Mouse (Mus musculus): ENCODE data around the gene Chrna10. TPM values are rescaled to one million over a fixed set of nuclear protein-coding genes. Genes with fewer than 3 reads are reported as not detected.

The Chrna10 gene
- polyA plus RNA-seq, 1 experiment from 2014 or later = not detected

DNA sequence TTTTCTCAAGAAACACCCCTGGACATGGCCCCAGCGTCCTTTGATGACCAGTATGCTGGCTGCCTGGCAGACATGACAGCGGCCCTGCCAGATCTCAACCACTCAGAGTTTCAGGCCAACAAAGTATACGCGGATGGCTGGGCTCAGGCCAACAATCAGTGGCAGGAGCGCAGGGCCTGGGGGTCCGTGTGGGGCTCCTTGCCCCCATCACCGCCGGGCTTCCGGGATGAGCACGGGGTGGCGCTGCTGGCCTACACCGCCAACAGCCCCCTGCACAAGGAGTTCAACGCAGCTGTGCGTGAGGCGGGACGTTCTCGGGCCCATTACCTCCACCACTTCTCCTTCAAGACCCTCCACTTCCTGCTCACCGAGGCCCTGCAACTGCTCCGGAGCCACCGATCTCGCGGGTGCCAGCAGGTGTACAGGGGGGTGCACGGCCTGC, 9.9 kb downstream of the Chrna10 start:
- Histone ChIP-seq H3K9me3 (replicated peaks) (no peaks in the 10 kb centered on the region), H3K4me2 (peak overlapping the region; percentile 82), H3K27me3 (replicated peaks) (no peaks in the 10 kb centered on the region), H3K9ac (peak overlapping the region; percentile 69), H3K4me3 (peak overlapping the region; percentile 45), H3K27ac (ENCODE audit: poor library complexity, severe bottlenecking) (no peak overlapping the region), H3K4me1 (replicated peaks) (peaks cover 25% of the 10 kb centered on the region), H3K36me3 (no peaks in the 10 kb centered on the region)
- WGBS = 7% methylated on average over 23 of the region's 23 CpGs
- peak; percentile 23; the same call in 1 of the 2 replicates for ATAC-seq (ENCODE audit: insufficient number of reproducible peaks, low FRiP score)

GRCm38 (mm10) chr7:102104126-102104525, 12.5 kb downstream of the Chrna10 start:
- WGBS = 60% methylated on average over 5 of the region's 5 CpGs
- no peak for ATAC-seq (ENCODE audit: insufficient number of reproducible peaks, low FRiP score)
- Histone ChIP-seq H3K9me3 (replicated peaks) (no peaks in the 10 kb centered on the region), H3K4me3 (no peak overlapping the region), H3K9ac (no peak overlapping the region), H3K4me1 (replicated peaks) (peaks cover 49% of the 10 kb centered on the region), H3K27ac (ENCODE audit: poor library complexity, severe bottlenecking) (no peak overlapping the region), H3K27me3 (replicated peaks) (no peaks in the 10 kb centered on the region), H3K4me2 (no peak overlapping the region), H3K36me3 (no peaks in the 10 kb centered on the region)

DNA sequence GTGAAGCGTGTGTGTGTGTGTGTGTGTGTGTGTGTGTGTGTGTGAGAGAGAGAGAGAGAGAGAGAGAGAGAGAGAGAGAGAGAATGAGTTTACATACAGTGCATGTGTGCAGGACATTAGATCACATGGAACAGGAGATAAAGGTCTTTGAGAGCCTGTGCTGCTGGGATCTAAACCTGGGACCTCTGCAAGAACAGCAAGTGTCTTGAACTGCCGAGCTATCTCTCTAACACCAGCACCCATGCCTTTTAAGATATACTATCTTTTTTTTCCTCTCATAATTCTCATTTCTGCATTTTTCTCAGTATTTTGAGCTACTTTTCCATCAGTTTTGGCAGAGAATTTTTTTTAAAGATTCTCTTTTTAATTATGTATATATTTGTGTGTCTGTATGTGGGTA, 13.1 kb downstream of the Chrna10 start:
- WGBS = 50% methylated on average over 2 of the region's 2 CpGs
- no peaks in the 10 kb centered on the region for H3K9me3 ChIP-seq (replicated peaks)

DNA sequence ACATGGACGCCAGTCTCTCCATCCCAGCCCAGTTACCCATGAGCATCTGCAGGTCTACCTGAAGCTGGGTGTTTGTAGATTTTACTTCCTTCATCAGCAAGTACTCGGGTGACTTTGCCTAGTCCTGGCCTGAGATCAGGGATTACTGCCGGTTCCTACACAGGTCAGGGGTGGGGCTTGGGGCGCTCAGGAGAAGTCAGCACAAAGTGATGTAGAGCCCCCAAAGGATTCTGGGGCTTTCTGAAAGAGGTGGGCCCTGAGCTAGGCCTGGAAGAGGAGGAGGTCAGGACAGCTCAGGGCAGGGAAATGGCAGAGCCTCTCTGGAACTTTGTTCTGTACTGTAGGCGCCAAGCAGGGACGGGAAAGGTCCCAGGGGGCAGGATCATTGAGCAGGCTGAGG, 13.9 kb downstream of the Chrna10 start:
- no peak for ATAC-seq (ENCODE audit: insufficient number of reproducible peaks, low FRiP score)
- Histone ChIP-seq H3K4me3 (no peak overlapping the region), H3K9ac (no peak overlapping the region), H3K4me2 (no peak overlapping the region), H3K27ac (ENCODE audit: poor library complexity, severe bottlenecking) (no peak overlapping the region), H3K9me3 (replicated peaks) (no peaks in the 10 kb centered on the region), H3K36me3 (no peaks in the 10 kb centered on the region), H3K4me1 (replicated peaks) (peaks cover 49% of the 10 kb centered on the region), H3K27me3 (replicated peaks) (0 out of 2 replicates have a peak, but pooled peaks cover 6% of the 10 kb centered on the region)
- WGBS = 55% methylated on average over 6 of the region's 6 CpGs

More for the DNA sequence above, 13.1 kb downstream of the Chrna10 start:
- Histone ChIP-seq H3K27ac (ENCODE audit: poor library complexity, severe bottlenecking) (no peak overlapping the region), H3K36me3 (no peaks in the 10 kb centered on the region), H3K4me1 (replicated peaks) (peaks cover 49% of the 10 kb centered on the region), H3K4me3 (no peak overlapping the region), H3K27me3 (replicated peaks) (no peaks in the 10 kb centered on the region), H3K4me2 (no peak overlapping the region), H3K9ac (no peak overlapping the region)
- ATAC-seq (ENCODE audit: insufficient number of reproducible peaks, low FRiP score) = no peak

DNA sequence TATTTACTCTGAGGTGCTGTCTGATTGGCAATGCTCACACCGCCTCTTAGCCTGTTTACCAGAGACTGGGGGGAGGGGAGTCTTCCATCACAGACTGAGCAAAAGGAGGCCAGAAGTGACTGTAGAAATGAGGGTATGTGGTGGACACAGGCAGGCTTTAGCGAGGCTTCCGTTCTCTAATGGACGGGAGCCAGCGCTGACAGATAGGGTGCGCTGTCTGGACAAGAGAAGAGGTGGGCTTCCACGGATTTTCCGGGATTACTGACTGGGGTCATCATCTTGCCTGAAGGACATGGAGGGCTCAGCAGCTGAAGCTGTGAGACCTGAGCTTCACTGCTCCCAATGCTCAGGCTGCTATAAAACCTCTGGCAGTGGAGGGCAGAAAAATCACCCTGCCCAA, 14.4 kb downstream of the Chrna10 start:
- no peaks in the 10 kb centered on the region for H3K9me3 ChIP-seq (replicated peaks)
- no peak overlapping the region for H3K9ac ChIP-seq
- H3K4me1 ChIP-seq (replicated peaks) = peaks cover 48% of the 10 kb centered on the region
- H3K27me3 ChIP-seq (replicated peaks) = 0 out of 2 replicates have a peak, but pooled peaks cover 10% of the 10 kb centered on the region
- 38% methylated on average over 8 of the region's 8 CpGs for WGBS
- H3K27ac ChIP-seq (ENCODE audit: poor library complexity, severe bottlenecking) = no peak overlapping the region
- H3K36me3 ChIP-seq = no peaks in the 10 kb centered on the region
- no peak overlapping the region for H3K4me3 ChIP-seq
- no peak for ATAC-seq (ENCODE audit: insufficient number of reproducible peaks, low FRiP score)
- H3K4me2 ChIP-seq = no peak overlapping the region; the same call in 1 of the 2 replicates

DNA sequence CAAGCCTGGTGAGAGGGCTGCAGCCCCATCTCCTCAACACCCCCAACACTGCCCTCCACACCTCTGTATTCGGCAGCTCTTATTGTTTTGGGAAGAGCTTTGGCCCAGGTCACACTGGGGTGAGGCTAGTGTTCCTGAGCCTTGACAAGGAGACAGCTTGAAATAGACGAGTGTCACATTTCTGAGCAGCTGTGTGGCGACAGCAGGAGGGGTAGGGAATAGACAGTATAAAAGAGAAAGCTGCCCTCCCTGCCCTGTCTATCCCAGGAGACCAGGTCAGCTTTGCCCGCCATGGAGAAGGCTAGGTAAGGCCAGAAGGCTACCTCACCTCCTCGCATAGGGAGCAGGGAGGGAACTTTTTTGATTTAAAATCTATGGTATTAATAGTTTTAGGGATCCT, 15.1 kb downstream of the Chrna10 start, which contains the start of gene Art1:
Gene Art1 (plus strand): TSS at position 257 of the 400 bp plus-strand sequence.
- peaks cover 41% of the 10 kb centered on the region for H3K4me1 ChIP-seq (replicated peaks)
- no peak within 1 kb of the TSS for H3K9ac ChIP-seq
- WGBS = 45% methylated on average over 5 of the region's 5 CpGs
- H3K27ac ChIP-seq (ENCODE audit: poor library complexity, severe bottlenecking) = peak within 1 kb of the TSS; percentile 28; the same call in 1 of the 2 replicates
- H3K27me3 ChIP-seq (replicated peaks) = 0 out of 2 replicates have a peak, but pooled peaks cover 11% of the 10 kb centered on the region
- H3K9me3 ChIP-seq (replicated peaks) = no peaks in the 10 kb centered on the region
- peak within 1 kb of the TSS; percentile 84 for H3K4me2 ChIP-seq
- H3K36me3 ChIP-seq = no peaks in the 10 kb centered on the region
- peak within 1 kb of the TSS; percentile 42; the same call in 1 of the 2 replicates for H3K4me3 ChIP-seq
- ATAC-seq (ENCODE audit: insufficient number of reproducible peaks, low FRiP score) = no peak

- 60% methylated on average over 5 of the region's 5 CpGs for WGBS
- H3K4me2 ChIP-seq = peak overlapping the region; percentile 84; the same call in 1 of the 2 replicates
- no peak for ATAC-seq (ENCODE audit: insufficient number of reproducible peaks, low FRiP score)
These were observed 15.8 kb downstream of the Chrna10 start for GRCm38 (mm10) chr7:102100868-102101267.

GRCm38 (mm10) chr7:102099760-102100661, 16.6 kb downstream of the Chrna10 start:
- Histone ChIP-seq H3K36me3 (peaks cover 6% of the 10 kb centered on the region; the same call in 1 of the 2 replicates), H3K27me3 (replicated peaks) (0 out of 2 replicates have a peak, but pooled peaks cover 11% of the 10 kb centered on the region), H3K9ac (peak overlapping the region; percentile 57; the same call in 1 of the 2 replicates), H3K27ac (ENCODE audit: poor library complexity, severe bottlenecking) (peak overlapping the region; percentile 28; the same call in 1 of the 2 replicates), H3K4me1 (replicated peaks) (peaks cover 38% of the 10 kb centered on the region), H3K9me3 (replicated peaks) (no peaks in the 10 kb centered on the region), H3K4me3 (peak overlapping the region; percentile 42), H3K4me2 (peak overlapping the region; percentile 84)
- peak; percentile 67 for ATAC-seq (ENCODE audit: insufficient number of reproducible peaks, low FRiP score)
- WGBS = 5% methylated on average over 30 of the region's 30 CpGs

More at GRCm38 (mm10) chr7:102100868-102101267, 15.8 kb downstream of the Chrna10 start:
- Histone ChIP-seq H3K4me3 (no peak overlapping the region), H3K9ac (no peak overlapping the region), H3K9me3 (replicated peaks) (no peaks in the 10 kb centered on the region), H3K36me3 (0 out of 2 replicates have a peak, but pooled peaks cover 2% of the 10 kb centered on the region), H3K27ac (ENCODE audit: poor library complexity, severe bottlenecking) (peak overlapping the region; percentile 28; the same call in 1 of the 2 replicates), H3K4me1 (replicated peaks) (peaks cover 38% of the 10 kb centered on the region), H3K27me3 (replicated peaks) (0 out of 2 replicates have a peak, but pooled peaks cover 11% of the 10 kb centered on the region)

GRCm38 (mm10) chr7:102087336-102087735, 29.3 kb downstream of the Chrna10 start:
- Histone ChIP-seq H3K4me2 (no peak overlapping the region), H3K4me1 (replicated peaks) (no peaks in the 10 kb centered on the region), H3K27ac (ENCODE audit: poor library complexity, severe bottlenecking) (no peak overlapping the region), H3K4me3 (no peak overlapping the region), H3K27me3 (replicated peaks) (no peaks in the 10 kb centered on the region), H3K36me3 (peaks cover 67% of the 10 kb centered on the region), H3K9ac (no peak overlapping the region), H3K9me3 (replicated peaks) (no peaks in the 10 kb centered on the region)
- 87% methylated on average over 4 of the region's 4 CpGs for WGBS
- no peak for ATAC-seq (ENCODE audit: insufficient number of reproducible peaks, low FRiP score)

GRCm38 (mm10) chr7:102084041-102084696, 32.5 kb downstream of the Chrna10 start:
- 80% methylated on average over 26 of the region's 26 CpGs for WGBS
- no peak overlapping the region for H3K27ac ChIP-seq (ENCODE audit: poor library complexity, severe bottlenecking)
- H3K9me3 ChIP-seq (replicated peaks) = no peaks in the 10 kb centered on the region
- H3K36me3 ChIP-seq = peaks cover 82% of the 10 kb centered on the region
- H3K4me3 ChIP-seq = no peak overlapping the region
- H3K9ac ChIP-seq = no peak overlapping the region
- no peak for ATAC-seq (ENCODE audit: insufficient number of reproducible peaks, low FRiP score)
- H3K4me2 ChIP-seq = no peak overlapping the region
- no peaks in the 10 kb centered on the region for H3K4me1 ChIP-seq (replicated peaks)
- H3K27me3 ChIP-seq (replicated peaks) = no peaks in the 10 kb centered on the region

DNA sequence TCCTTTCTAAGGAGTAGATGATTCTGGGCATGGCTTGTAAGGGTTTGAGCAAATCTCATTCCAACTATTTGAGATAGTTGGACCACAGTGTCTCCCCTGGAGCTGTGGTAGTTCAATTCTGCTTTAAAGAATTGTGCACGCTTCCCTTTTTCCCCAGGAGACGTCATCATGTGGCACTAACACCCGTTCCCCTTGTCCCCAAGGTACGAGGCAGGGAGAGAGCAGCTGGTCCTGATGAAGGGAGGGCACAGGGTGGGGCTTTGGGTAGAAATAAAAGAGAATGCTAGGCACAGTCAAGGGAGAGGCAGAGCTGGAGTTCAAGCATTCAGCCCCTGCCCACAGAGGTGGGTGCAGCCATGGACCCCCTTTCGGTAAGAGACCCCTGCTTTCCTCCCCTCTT, 33.8 kb downstream of the Chrna10 start, which contains the start of gene Trpc2:
Gene Trpc2 (plus strand): TSS at position 301 of the 400 bp plus-strand sequence.
- H3K9me3 ChIP-seq (replicated peaks) = no peaks in the 10 kb centered on the region
- no peak for ATAC-seq (ENCODE audit: insufficient number of reproducible peaks, low FRiP score)
- no peaks in the 10 kb centered on the region for H3K4me1 ChIP-seq (replicated peaks)
- 82% methylated on average over 5 of the region's 5 CpGs for WGBS
- H3K9ac ChIP-seq = no peak within 1 kb of the TSS
- H3K4me2 ChIP-seq = no peak within 1 kb of the TSS
- H3K36me3 ChIP-seq = peaks cover 82% of the 10 kb centered on the region
- no peak within 1 kb of the TSS for H3K27ac ChIP-seq (ENCODE audit: poor library complexity, severe bottlenecking)
- H3K27me3 ChIP-seq (replicated peaks) = no peaks in the 10 kb centered on the region
- no peak within 1 kb of the TSS for H3K4me3 ChIP-seq

All from heart, embryonic 12.5 days (tissue).